Mouse (Mus musculus) megakaryocyte-erythroid progenitor cell, adult 5 weeks (primary cell): ENCODE results near the gene Cast. TPM values are rescaled to one million over a fixed set of nuclear protein-coding genes. Genes with fewer than 3 reads are reported as not detected.

Source experiments
- polyA plus RNA-seq: library from polyadenylated mRNA; stranded (reverse); fragments of >175 nt; gene quantifications from 2 replicates; pipeline ENCODE4 v1.2.3, GENCODE M21; 2012

Gene Cast
- 9.4 and 10.0 TPM in 2 replicates for polyA plus RNA-seq

GRCm38 (mm10) chr13:74808152-74808929 is at the start of gene Cast:
Cast (minus strand) TSS chr13:74808810.

Other genes starting within 250 kb of the Cast start
- gene Erap1, start 169.2 kb downstream of the Cast start, polyA plus RNA-seq = 3.2 and 3.4 TPM in 2 replicates